Mouse (Mus musculus) lung, postnatal 36 days (tissue): ENCODE results near the gene Pdlim7.
A peak's percentile ranks its signal among the peaks of the same experiment; 100 is the strongest.

Experiments
- DNase-seq: peaks from one replicate; pipeline ENCODE4 v3.0.0; 2022; ENCODE audit warnings: mixed read lengths

The Pdlim7 gene

GRCm38 (mm10) chr13:55519606-55520005 lies 6.1 kb upstream of the Pdlim7 start:
- no peak for DNase-seq

GRCm38 (mm10) chr13:55516955-55517354 lies 3.5 kb upstream of the Pdlim7 start:
- DNase-seq = peak; percentile 95

- DNase-seq = no peak
Measured at GRCm38 (mm10) chr13:55513828-55514227, 352 bp upstream of the Pdlim7 start.

GRCm38 (mm10) chr13:55512379-55513031 lies 971 bp downstream of the Pdlim7 start:
- DNase-seq = peak; percentile 54

GRCm38 (mm10) chr13:55511492-55511861 lies 2.0 kb downstream of the Pdlim7 start:
- DNase-seq = no peak

GRCm38 (mm10) chr13:55510668-55511491 lies 2.6 kb downstream of the Pdlim7 start:
- DNase-seq = peak; percentile 88

- DNase-seq = peak; percentile 31
Measured at GRCm38 (mm10) chr13:55510332-55510667, 3.2 kb downstream of the Pdlim7 start.

- DNase-seq = no peak
Measured at GRCm38 (mm10) chr13:55508531-55508930, 4.9 kb downstream of the Pdlim7 start.

GRCm38 (mm10) chr13:55507877-55508276 lies 5.6 kb downstream of the Pdlim7 start:
- DNase-seq = no peak

GRCm38 (mm10) chr13:55506697-55507096 lies 6.8 kb downstream of the Pdlim7 start:
- DNase-seq = no peak

GRCm38 (mm10) chr13:55505810-55506209 lies 7.7 kb downstream of the Pdlim7 start:
- DNase-seq = no peak

GRCm38 (mm10) chr13:55504390-55504789 lies 9.1 kb downstream of the Pdlim7 start:
- no peak for DNase-seq

- DNase-seq = no peak
Measured at GRCm38 (mm10) chr13:55502405-55502804, 11.1 kb downstream of the Pdlim7 start.

GRCm38 (mm10) chr13:55500575-55500974 lies 12.9 kb downstream of the Pdlim7 start:
- DNase-seq = peak; percentile 76

GRCm38 (mm10) chr13:55498906-55499305 lies 14.6 kb downstream of the Pdlim7 start:
- DNase-seq = no peak

- no peak for DNase-seq
Measured at GRCm38 (mm10) chr13:55496661-55497060, 16.8 kb downstream of the Pdlim7 start.

GRCm38 (mm10) chr13:55495702-55496101 lies 17.8 kb downstream of the Pdlim7 start:
- no peak for DNase-seq

- DNase-seq = peak; percentile 72
Measured at GRCm38 (mm10) chr13:55494883-55495621, 18.4 kb downstream of the Pdlim7 start.

- DNase-seq = no peak
Measured at GRCm38 (mm10) chr13:55494257-55494656, 19.2 kb downstream of the Pdlim7 start.

- DNase-seq = peak; percentile 18
Measured at GRCm38 (mm10) chr13:55487578-55488498, 25.6 kb downstream of the Pdlim7 start, which contains the start of gene Dbn1. TSS of gene Dbn1 (minus strand) at chr13:55488111.

- DNase-seq = no peak
Measured at GRCm38 (mm10) chr13:55486916-55487577, 26.4 kb downstream of the Pdlim7 start.
